Mouse (Mus musculus): ENCODE results near the gene Dusp18. TPM values are rescaled to one million over a fixed set of nuclear protein-coding genes. Genes with fewer than 3 reads are reported as not detected.
"Not testable (repeated sequence)": the region's sequence is repeated elsewhere in the genome, so short reads cannot be mapped to it uniquely, and the experiment has no call there.

Gene Dusp18
- polyA plus RNA-seq, 1 experiment = 4.0 TPM

DNA sequence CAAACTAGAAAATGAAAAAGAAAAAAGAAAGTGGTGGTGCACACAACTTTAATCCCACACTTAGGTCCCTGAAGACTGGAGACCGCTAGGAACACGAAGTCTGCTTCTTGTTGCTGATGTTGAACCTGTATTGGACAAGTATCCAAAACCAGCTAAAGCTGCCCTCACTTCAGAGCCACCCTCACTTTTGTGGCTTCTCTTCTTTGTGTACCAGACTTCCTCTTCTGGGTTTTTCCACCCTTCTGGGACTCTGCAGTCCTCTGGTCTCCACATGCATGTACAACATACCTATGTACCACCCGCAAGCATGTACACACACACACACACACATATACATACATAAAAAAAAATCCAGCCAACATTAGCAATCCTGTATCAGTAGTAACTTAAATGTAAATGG is 11.3 kb upstream of the Dusp18 start:
- 91% methylated on average over 3 of the region's 3 CpGs for WGBS

DNA sequence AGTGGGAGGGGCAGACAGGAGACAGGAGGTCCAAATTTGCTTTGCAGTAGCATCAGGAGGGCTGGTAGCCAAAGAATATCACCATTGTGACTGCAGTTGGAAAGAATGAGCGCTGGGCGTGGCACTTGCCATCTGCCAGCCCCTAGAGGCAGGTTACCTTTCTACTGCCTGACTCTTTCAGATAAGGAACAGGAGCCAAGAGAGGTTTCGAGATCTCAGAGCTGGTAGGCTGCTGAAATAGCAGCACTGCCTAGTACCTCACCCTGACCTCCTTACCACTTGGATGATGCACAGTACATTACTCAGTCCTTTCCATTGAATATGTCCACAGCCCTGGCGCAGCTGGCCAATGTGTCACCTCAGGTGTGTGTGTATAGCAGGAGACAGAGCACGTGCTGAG is 7.7 kb upstream of the Dusp18 start:
- DNase-seq (ENCODE audit: low read depth, low spot score) = no peak
- 26% methylated on average over 5 of the region's 5 CpGs for WGBS

More for the DNA sequence above, 11.3 kb upstream of the Dusp18 start:
- DNase-seq (ENCODE audit: low read depth, low spot score) = no peak

GRCm38 (mm10) chr11:3893970-3894369 is 1.1 kb upstream of the Dusp18 start:
- DNase-seq (ENCODE audit: low read depth, low spot score) = no peak
- 52% methylated on average over 6 of the region's 6 CpGs for WGBS

DNA sequence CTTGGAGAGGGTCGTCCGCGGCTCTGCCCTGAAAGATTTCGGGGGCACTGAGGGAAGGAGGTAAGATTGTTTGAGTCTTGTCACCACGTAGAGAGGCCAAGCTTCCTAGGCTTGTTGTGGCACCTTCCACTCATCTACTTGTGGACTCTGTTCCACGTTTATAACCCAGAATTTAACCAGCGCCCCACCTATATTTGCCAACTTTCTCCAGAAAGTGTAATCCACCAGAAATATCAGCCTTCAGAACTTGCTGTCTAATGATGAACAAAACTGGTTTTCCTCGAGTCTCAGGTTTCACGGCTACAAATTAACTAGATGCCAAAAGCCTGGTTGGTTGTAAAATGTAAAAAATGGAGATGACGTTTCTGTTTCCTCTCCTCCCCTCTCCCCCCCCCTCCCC is 418 bp downstream of the Dusp18 start:
- 1% methylated on average over 10 of the region's 10 CpGs for WGBS
- no peak for DNase-seq (ENCODE audit: low read depth, low spot score)

- 37% methylated on average over 1 of the region's 1 CpGs for WGBS
- no peak for DNase-seq (ENCODE audit: low read depth, low spot score)
Measured at GRCm38 (mm10) chr11:3895933-3896332, 893 bp downstream of the Dusp18 start.

GRCm38 (mm10) chr11:3900296-3900695 is 5.3 kb downstream of the Dusp18 start:
- 49% methylated on average over 6 of the region's 6 CpGs for WGBS

DNA sequence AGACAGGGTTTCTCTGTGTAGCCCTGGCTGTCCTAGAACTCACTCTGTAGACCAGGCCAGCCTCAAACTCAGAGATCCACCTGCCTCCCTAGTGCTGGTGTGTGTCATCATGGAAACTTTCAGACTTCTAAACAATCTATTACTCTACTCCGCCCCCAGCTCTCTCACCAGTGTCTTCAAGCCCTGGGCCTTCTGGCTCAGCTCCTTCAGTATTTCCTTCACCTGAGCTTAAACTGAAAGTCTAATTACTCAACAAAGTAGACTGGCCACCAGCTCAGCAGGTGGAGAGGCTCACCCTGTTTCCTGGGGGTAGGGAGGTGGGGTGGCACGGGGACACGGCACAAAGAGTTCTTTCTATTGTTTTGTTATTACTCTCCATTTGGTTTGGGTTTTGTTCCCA is 7.5 kb downstream of the Dusp18 start:
- 39% methylated on average over 3 of the region's 3 CpGs for WGBS
- no peak for DNase-seq (ENCODE audit: low read depth, low spot score)

More at GRCm38 (mm10) chr11:3900296-3900695, 5.3 kb downstream of the Dusp18 start:
- no peak for DNase-seq (ENCODE audit: low read depth, low spot score)

GRCm38 (mm10) chr11:3903046-3903445 is 8.0 kb downstream of the Dusp18 start:
- 23% methylated on average over 5 of the region's 5 CpGs for WGBS

GRCm38 (mm10) chr11:3904673-3905072 is 9.6 kb downstream of the Dusp18 start:
- DNase-seq (ENCODE audit: low read depth, low spot score) = no peak
- 68% methylated on average over 6 of the region's 6 CpGs for WGBS

More at GRCm38 (mm10) chr11:3903046-3903445, 8.0 kb downstream of the Dusp18 start:
- DNase-seq (ENCODE audit: low read depth, low spot score) = no peak

GRCm38 (mm10) chr11:3905446-3905845 is 10.4 kb downstream of the Dusp18 start:
- no peak for DNase-seq (ENCODE audit: low read depth, low spot score)
- 71% methylated on average over 1 of the region's 1 CpGs for WGBS

- WGBS = 84% methylated on average over 4 of the region's 4 CpGs
- no peak for DNase-seq (ENCODE audit: low read depth, low spot score)
Measured at GRCm38 (mm10) chr11:3909236-3909635, 14.2 kb downstream of the Dusp18 start.

GRCm38 (mm10) chr11:3910513-3911310 is 15.7 kb downstream of the Dusp18 start:
- no peak for DNase-seq (ENCODE audit: low read depth, low spot score)
- 34% methylated on average over 5 of the region's 5 CpGs for WGBS

DNA sequence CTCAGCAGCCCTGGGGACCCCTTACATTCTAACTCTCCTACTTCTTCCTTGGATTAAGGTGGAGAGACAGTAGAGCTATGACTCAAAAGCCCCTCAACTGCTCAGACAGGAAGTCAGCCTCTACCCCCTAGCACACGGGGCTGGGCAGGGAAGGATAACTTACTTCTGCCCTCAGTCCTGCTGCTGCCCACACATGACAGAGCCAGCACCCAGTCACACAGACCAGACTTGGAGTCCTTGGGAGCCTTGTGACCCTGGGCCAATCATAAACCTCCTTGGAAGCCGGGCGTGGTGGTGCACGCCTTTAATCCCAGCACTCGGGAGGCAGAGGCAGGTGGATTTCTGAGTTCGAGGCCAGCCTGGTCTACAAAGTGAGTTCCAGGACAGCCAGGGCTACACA is 16.4 kb downstream of the Dusp18 start:
- 75% methylated on average over 6 of the region's 6 CpGs for WGBS
- not testable (repeated sequence) for DNase-seq (ENCODE audit: low read depth, low spot score)

GRCm38 (mm10) chr11:3912100-3912874 is 17.2 kb downstream of the Dusp18 start:
- no peak for DNase-seq (ENCODE audit: low read depth, low spot score)
- 30% methylated on average over 19 of the region's 19 CpGs for WGBS

DNA sequence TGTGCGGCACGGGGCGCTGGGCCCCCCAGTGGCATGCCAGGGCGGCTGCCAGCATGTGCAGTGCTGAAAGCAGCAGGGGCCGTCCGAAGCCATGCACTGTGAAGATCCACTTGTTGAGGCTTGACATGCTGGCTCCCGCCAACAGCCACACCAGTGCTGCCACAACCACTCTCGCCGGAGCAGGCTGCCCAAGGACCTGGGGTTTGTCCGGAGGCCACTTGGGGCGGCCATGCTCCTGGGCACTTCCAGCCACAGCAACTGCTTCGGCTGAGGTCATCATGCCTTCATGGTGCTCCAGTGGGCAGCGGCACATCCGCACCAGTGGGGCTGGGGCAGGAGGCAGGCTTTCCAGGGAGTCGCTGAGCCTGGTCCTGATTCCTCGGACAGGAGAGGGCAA is 17.8 kb downstream of the Dusp18 start:
- 11% methylated on average over 16 of the region's 16 CpGs for WGBS
- no peak for DNase-seq (ENCODE audit: low read depth, low spot score)

DNA sequence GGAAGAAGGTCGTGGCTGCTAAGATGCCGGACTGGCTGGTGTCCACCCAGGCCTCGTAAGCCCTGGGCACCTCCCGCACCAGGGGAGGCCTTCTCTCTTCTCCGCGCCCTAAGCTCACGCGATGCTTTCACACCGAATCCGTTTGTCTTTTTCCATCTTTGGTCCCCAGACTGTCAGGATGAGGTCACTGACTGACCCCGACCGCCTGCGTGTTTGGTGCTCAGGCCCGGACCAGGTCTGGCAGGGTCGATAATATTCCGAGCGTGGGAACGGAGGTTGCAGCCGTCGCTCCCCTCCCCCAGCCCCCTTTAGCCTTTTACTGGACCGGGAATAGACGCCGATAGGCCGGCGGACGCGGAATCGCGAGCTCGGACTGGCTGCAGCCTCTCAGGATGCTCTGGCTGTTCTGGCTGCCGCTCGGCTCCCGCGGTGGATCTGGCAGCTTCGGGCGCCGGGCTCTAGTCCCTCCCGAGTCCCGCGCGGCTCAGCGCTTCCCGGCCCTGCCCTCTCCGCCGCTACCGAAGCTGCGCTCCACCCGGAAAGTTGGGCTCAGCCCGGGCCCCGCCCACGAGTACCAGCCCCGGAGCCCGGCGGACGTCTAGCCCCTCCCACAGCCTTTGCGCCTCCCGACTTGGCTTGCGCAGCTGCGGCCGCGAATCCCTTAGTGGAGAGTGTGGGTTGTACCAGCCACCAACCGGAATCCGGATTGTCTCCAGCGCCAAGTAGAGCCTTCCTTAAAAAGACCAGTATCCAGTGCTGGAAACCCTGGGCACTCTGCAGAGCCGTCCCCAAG is 18.5 kb downstream of the Dusp18 start:
- under 1% methylated on average over 65 of the region's 65 CpGs for WGBS
- DNase-seq (ENCODE audit: low read depth, low spot score) = no peak

DNA sequence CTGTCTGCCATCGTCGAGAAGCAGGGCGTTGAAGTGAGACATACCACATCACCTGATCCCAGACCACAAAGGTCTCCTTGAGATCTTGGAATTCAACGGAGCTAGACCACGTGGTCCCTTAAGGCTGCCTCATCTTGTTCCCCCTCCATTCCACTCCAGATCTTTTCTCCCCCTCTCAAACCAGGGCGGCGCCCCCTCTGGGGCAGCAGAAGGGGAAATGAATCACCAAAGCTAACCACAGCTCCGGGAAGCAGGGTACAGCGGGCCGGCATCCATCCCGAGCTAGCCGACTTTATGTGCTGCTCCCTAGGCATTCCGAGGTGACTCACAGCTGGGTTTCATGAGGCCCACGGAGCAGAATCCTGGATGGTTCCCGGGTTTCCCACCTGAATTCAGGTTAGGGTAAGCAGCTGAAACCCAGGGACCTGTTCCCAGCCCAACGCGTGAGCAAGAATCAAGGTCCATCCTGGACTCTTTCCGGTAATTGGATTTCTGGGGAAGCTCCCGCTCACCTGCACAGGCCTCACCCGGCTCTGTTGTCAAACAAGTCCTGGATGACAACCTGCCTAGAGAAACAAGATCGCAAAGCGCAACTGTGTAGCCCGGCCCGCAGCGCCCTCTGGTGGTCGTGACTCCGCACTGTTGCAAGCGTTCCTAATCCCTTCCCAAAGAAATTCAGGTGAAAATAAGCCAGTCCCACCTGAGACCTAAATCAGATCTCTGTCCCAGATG is 19.2 kb downstream of the Dusp18 start, which contains the start of gene Slc35e4:
Slc35e4 (minus strand) TSS at position 556 of the 732 bp plus-strand sequence.
- under 1% methylated on average over 28 of the region's 28 CpGs for WGBS
- DNase-seq (ENCODE audit: low read depth, low spot score) = no peak

- WGBS = 47% methylated on average over 1 of the region's 1 CpGs
- no peak for DNase-seq (ENCODE audit: low read depth, low spot score)
Measured at GRCm38 (mm10) chr11:3918738-3919137, 23.7 kb downstream of the Dusp18 start.

GRCm38 (mm10) chr11:3920476-3920875 is 25.4 kb downstream of the Dusp18 start:
- no peak for DNase-seq (ENCODE audit: low read depth, low spot score)
- WGBS = 74% methylated on average over 7 of the region's 7 CpGs

Measured in large intestine, adult 2 months (tissue).